Mouse (Mus musculus): ENCODE data around the gene Nmnat2.

- TF ChIP-seq CTCF (IDR thresholded peaks at IDR 0.05 in 2 of 3, conservative IDR thresholded peaks at IDR 0.05 in 1 of 3; ENCODE audit: control insufficient read depth in 1 of 3, insufficient read depth in 1 of 3, low read depth in 2 of 3, low read length in 3 of 3, poor library complexity in 1 of 3, severe bottlenecking in 1 of 3) (no peak), EP300 (IDR thresholded peaks at IDR 0.05; ENCODE audit: low read depth in 1 of 2, low read length in 2 of 2) (no peak), ZC3H11A (IDR thresholded peaks at IDR 0.05; ENCODE audit: low read depth, low read length) (no peak), RCOR1 (IDR thresholded peaks at IDR 0.05; ENCODE audit: low read depth, low read length) (peak; percentile 71), CHD1 (IDR thresholded peaks at IDR 0.05; ENCODE audit: low read depth, low read length) (no peak), POLR2A (IDR thresholded peaks at IDR 0.05; ENCODE audit: control insufficient read depth in 1 of 2, insufficient read depth in 1 of 2, low read depth in 1 of 2, low read length in 2 of 2, poor library complexity in 1 of 2) (no peak), E2F4 (IDR thresholded peaks at IDR 0.05; ENCODE audit: borderline replicate concordance, low read depth, low read length) (no peak), CHD2 (IDR thresholded peaks at IDR 0.05; ENCODE audit: low read length) (no peak), NRF1 (IDR thresholded peaks at IDR 0.05; ENCODE audit: insufficient read depth, low read depth, low read length, poor library complexity, severe bottlenecking) (no peak)
Observed at GRCm38 (mm10) chr1:153049451-153049850, 94.7 kb downstream of the Nmnat2 start.

All from MEL (cell line).